Mouse (Mus musculus) CH12.LX (cell line): Measurements from ENCODE around the gene Il1r2. TPM values are rescaled to one million over a fixed set of nuclear protein-coding genes. Genes with fewer than 3 reads are reported as not detected.

Source experiments
- DNase-seq: peaks from one replicate; pipeline ENCODE4 v3.0.0-alpha.2; 2013; ENCODE audit errors: extremely low read depth
- H3K27ac ChIP-seq: 2 replicates; pipeline ENCODE4 v1.5.1; 2012; ENCODE audit warnings: low read depth, mild to moderate bottlenecking, control low read depth, moderate library complexity; ENCODE audit not compliant: insufficient read depth
- H3K27me3 ChIP-seq: replicated peaks from 2 replicates; pipeline ENCODE3; 2012; ENCODE audit warnings: inconsistent platforms
- H3K36me3 ChIP-seq, 2 experiments: replicated peaks in 1 of 2; 2 replicates each; pipeline versions ENCODE3 to v1.6.1; 2012; ENCODE audit warnings: inconsistent platforms in 1 of 2, low read length in 1 of 2, mild to moderate bottlenecking in 1 of 2, mixed read lengths in 1 of 2, moderate library complexity in 1 of 2; ENCODE audit not compliant: control insufficient read depth in 1 of 2, insufficient read depth in 1 of 2
- H3K4me1 ChIP-seq, 2 experiments: 2 replicates each; pipeline ENCODE4 v1.6.1; 2012; ENCODE audit warnings: inconsistent platforms in 1 of 2, moderate library complexity in 1 of 2; ENCODE audit not compliant: insufficient read depth in 2 of 2, control insufficient read depth in 1 of 2
- H3K4me2 ChIP-seq: 2 replicates; pipeline ENCODE4 v1.6.1; 2012; ENCODE audit warnings: low read depth, mild to moderate bottlenecking, control low read depth; ENCODE audit not compliant: poor library complexity, insufficient read depth, severe bottlenecking
- H3K4me3 ChIP-seq, 3 experiments: fragments of 150-350 bp in 1 of 3; sonication (generic) in 1 of 3; replicated peaks in 1 of 3; 2 replicates each; pipeline versions ENCODE3 to v1.5.1; 2011 to 2012; ENCODE audit warnings: low read depth in 2 of 3, low read length in 2 of 3, mild to moderate bottlenecking in 2 of 3, moderate library complexity in 2 of 3, control low read depth in 1 of 3, improper control_type of control experiment in 1 of 3, inconsistent platforms in 1 of 3, mixed read lengths in 1 of 3; ENCODE audit not compliant: poor library complexity in 1 of 3
- H3K79me2 ChIP-seq: replicated peaks from 2 replicates; pipeline ENCODE4 v1.6.1; 2012; ENCODE audit warnings: mild to moderate bottlenecking, moderate library complexity; ENCODE audit not compliant: control insufficient read depth, poor library complexity, insufficient read depth, severe bottlenecking; ENCODE audit errors: extremely low read depth
- H3K9ac ChIP-seq: 2 replicates; pipeline ENCODE4 v1.6.1; 2012; ENCODE audit warnings: low read depth, mild to moderate bottlenecking, control low read depth, moderate library complexity; ENCODE audit not compliant: insufficient read depth
- H3K9me3 ChIP-seq: replicated peaks from 2 replicates; pipeline ENCODE3; 2012; ENCODE audit warnings: low read length, inconsistent platforms, mixed read lengths
- BHLHE40 ChIP-seq: IDR thresholded peaks from 2 replicates; pipeline ENCODE4 v1.6.1; 2011; ENCODE audit warnings: mild to moderate bottlenecking, low read depth, low read length, improper control_type of control experiment
- CHD1 ChIP-seq: IDR thresholded peaks from 2 replicates; pipeline ENCODE4 v1.6.1; 2012; ENCODE audit warnings: low read depth, low read length, improper control_type of control experiment, inconsistent platforms
- CHD2 ChIP-seq: IDR thresholded peaks from 2 replicates; pipeline ENCODE4 v1.6.1; 2011; ENCODE audit warnings: low read length, improper control_type of control experiment
- CTCF ChIP-seq, 2 experiments: IDR thresholded peaks in 1 of 2; conservative IDR thresholded peaks in 1 of 2; 2 replicates each; pipeline ENCODE4 v1.5.1; 2011 to 2012; ENCODE audit warnings: low read depth in 2 of 2, low read length in 2 of 2, improper control_type of control experiment in 1 of 2, inconsistent platforms in 1 of 2, mild to moderate bottlenecking in 1 of 2, moderate library complexity in 1 of 2
- ELF1 ChIP-seq: IDR thresholded peaks from 2 replicates; pipeline ENCODE4 v1.6.1; 2014; ENCODE audit warnings: low read depth, mild to moderate bottlenecking, inconsistent platforms, low read length, improper control_type of control experiment
- EP300 ChIP-seq: IDR thresholded peaks from 2 replicates; pipeline ENCODE4 v1.6.1; 2011; ENCODE audit warnings: low read length, improper control_type of control experiment
- HCFC1 ChIP-seq: IDR thresholded peaks from 2 replicates; pipeline ENCODE4 v1.6.1; 2012; ENCODE audit warnings: low read depth, mild to moderate bottlenecking, inconsistent platforms, low read length, improper control_type of control experiment
- JUN ChIP-seq: IDR thresholded peaks from 2 replicates; pipeline ENCODE4 v1.6.1; 2011; ENCODE audit warnings: low read depth, mild to moderate bottlenecking, low read length, improper control_type of control experiment, moderate library complexity; ENCODE audit not compliant: insufficient read depth
- KAT2A ChIP-seq: IDR thresholded peaks from 2 replicates; pipeline ENCODE4 v1.6.1; 2012; ENCODE audit warnings: low read length, improper control_type of control experiment, inconsistent platforms; ENCODE audit not compliant: insufficient replicate concordance
- MAFK ChIP-seq: IDR thresholded peaks from 2 replicates; pipeline ENCODE4 v1.6.1; 2011; ENCODE audit warnings: low read length, improper control_type of control experiment; ENCODE audit not compliant: insufficient replicate concordance
- MAX ChIP-seq: IDR thresholded peaks from 2 replicates; pipeline ENCODE4 v1.6.1; 2011; ENCODE audit warnings: low read length, improper control_type of control experiment
- MAZ ChIP-seq: IDR thresholded peaks from 2 replicates; pipeline ENCODE4 v1.6.1; 2012; ENCODE audit warnings: low read depth, mild to moderate bottlenecking, inconsistent platforms, low read length, improper control_type of control experiment, moderate library complexity
- MEF2A ChIP-seq: IDR thresholded peaks from 2 replicates; pipeline ENCODE4 v1.6.1; 2014; ENCODE audit warnings: low read depth, mild to moderate bottlenecking, inconsistent platforms, low read length, improper control_type of control experiment, borderline replicate concordance
- MXI1 ChIP-seq: IDR thresholded peaks from 2 replicates; pipeline ENCODE4 v1.6.1; 2011; ENCODE audit warnings: mild to moderate bottlenecking, low read depth, low read length, improper control_type of control experiment
- MYC ChIP-seq: IDR thresholded peaks from 2 replicates; pipeline ENCODE4 v1.6.1; 2011; ENCODE audit warnings: low read depth, mild to moderate bottlenecking, improper control_type of control experiment, low read length
- PAX5 ChIP-seq: IDR thresholded peaks from 2 replicates; pipeline ENCODE4 v1.6.1; 2012; ENCODE audit warnings: low read length, inconsistent platforms, mixed read lengths
- RCOR1 ChIP-seq: conservative IDR thresholded peaks from 2 replicates; pipeline ENCODE4 v1.6.1; 2012; ENCODE audit warnings: low read depth, mild to moderate bottlenecking, inconsistent platforms, low read length, improper control_type of control experiment
- SIN3A ChIP-seq: IDR thresholded peaks from 2 replicates; pipeline ENCODE4 v1.6.1; 2012; ENCODE audit warnings: low read length, improper control_type of control experiment, inconsistent platforms
- TBP ChIP-seq: conservative IDR thresholded peaks from 2 replicates; pipeline ENCODE4 v1.6.1; 2011; ENCODE audit warnings: low read depth, low read length, improper control_type of control experiment
- TCF12 ChIP-seq: IDR thresholded peaks from 2 replicates; pipeline ENCODE4 v1.6.1; 2014; ENCODE audit warnings: low read depth, mild to moderate bottlenecking, inconsistent platforms, low read length, improper control_type of control experiment
- UBTF ChIP-seq: IDR thresholded peaks from 2 replicates; pipeline ENCODE4 v1.6.1; 2012; ENCODE audit warnings: low read depth, mild to moderate bottlenecking, inconsistent platforms, low read length, improper control_type of control experiment, moderate library complexity
- ZC3H11A ChIP-seq: IDR thresholded peaks from 2 replicates; pipeline ENCODE4 v1.6.1; 2012; ENCODE audit warnings: low read depth, mild to moderate bottlenecking, inconsistent platforms, low read length, improper control_type of control experiment
- ZKSCAN1 ChIP-seq: IDR thresholded peaks from 2 replicates; pipeline ENCODE4 v1.6.1; 2012; ENCODE audit warnings: low read depth, inconsistent platforms, low read length, improper control_type of control experiment, borderline replicate concordance
- dilution Hi-C: fragments of 300-500 bp; cut with MboI; formaldehyde crosslinking; loops from 2 replicates; pipeline ENCODE4 v1.14.3; 2020; ENCODE audit warnings: low sequenced_read_pairs; ENCODE audit not compliant: extremely low pct_unique_long_range_greater_than_20kb, extremely low pct_ligation_motif_present
- in situ Hi-C: fragments of 300-500 bp; cut with MboI; formaldehyde crosslinking; loops from 3 replicates; pipeline ENCODE4 v1.14.3; 2019; ENCODE audit warnings: low sequenced_read_pairs, low pct_ligation_motif_present, low pct_unique_long_range_greater_than_20kb, mixed read lengths
- polyA plus RNA-seq: library from polyadenylated mRNA; unstranded; fragments of >175 nt; gene quantifications from 2 replicates; pipeline ENCODE4 v1.2.1, GENCODE M21; 2012; ENCODE audit warnings: low read depth; ENCODE audit not compliant: insufficient read length
- total RNA-seq, 2 experiments: library from RNA; depleted of rRNA; stranded (reverse); fragments of 300-350 nt in 1 of 2; fragments of >200 nt in 1 of 2; gene quantifications; 2 replicates each; pipeline ENCODE4 v1.2.3; 2012 to 2014

Gene Il1r2
- total and polyA plus RNA-seq, 3 experiments, result 0.13 to 2.2 (median 1.1) TPM

- TF ChIP-seq CHD2 (no peak), HCFC1 (no peak), UBTF (no peak), MAZ (no peak), MAX (no peak), SIN3A (no peak), CTCF (conservative IDR thresholded peaks at IDR 0.05 in 1 of 2, IDR thresholded peaks at IDR 0.05 in 1 of 2; ENCODE audit: low read depth in 2 of 2, low read length in 2 of 2) (no peak), PAX5 (no peak), EP300 (no peak), RCOR1 (no peak), MXI1 (no peak), TBP (no peak), BHLHE40 (no peak), ELF1 (no peak), TCF12 (no peak), JUN (no peak)
- Histone ChIP-seq H3K9me3 (peaks cover 3% of the 10 kb centered on the region), H3K9ac (no peak overlapping the region), H3K36me3 (no peaks in the 10 kb centered on the region), H3K4me1 (no peaks in the 10 kb centered on the region), H3K4me2 (no peak overlapping the region), H3K79me2 (no peaks in the 10 kb centered on the region), H3K4me3 (no peak overlapping the region), H3K27ac (no peak overlapping the region), H3K27me3 (no peaks in the 10 kb centered on the region)
- no peak for DNase-seq
- in situ Hi-C loops, result no loop called here
- dilution Hi-C loops, result no loop called here
These were observed 93.7 kb downstream of the Il1r2 start for GRCm38 (mm10) chr1:40167585-40167984.

GRCm38 (mm10) chr1:40171878-40172277, 98.0 kb downstream of the Il1r2 start:
- Histone ChIP-seq H3K27ac (no peak overlapping the region), H3K36me3 (no peaks in the 10 kb centered on the region), H3K9me3 (no peaks in the 10 kb centered on the region), H3K27me3 (no peaks in the 10 kb centered on the region), H3K4me3 (no peak overlapping the region), H3K79me2 (no peaks in the 10 kb centered on the region), H3K4me2 (no peak overlapping the region), H3K9ac (no peak overlapping the region), H3K4me1 (no peaks in the 10 kb centered on the region)
- dilution Hi-C loops, result no loop called here
- in situ Hi-C loops, result no loop called here
- no peak for DNase-seq
- TF ChIP-seq ZC3H11A, result no peak
- TF ChIP-seq MAFK, result no peak
- no peak for TF ChIP-seq ZKSCAN1
- TF ChIP-seq HCFC1, result no peak
- no peak for TF ChIP-seq CHD1
- no peak for TF ChIP-seq KAT2A
- TF ChIP-seq BHLHE40, result no peak
- no peak for TF ChIP-seq MEF2A
- TF ChIP-seq CHD2, result no peak
- TF ChIP-seq MAZ, result no peak
- TF ChIP-seq ELF1, result no peak
- no peak for TF ChIP-seq EP300
- TF ChIP-seq MXI1, result no peak
- no peak for TF ChIP-seq MAX
- no peak for TF ChIP-seq PAX5
- TF ChIP-seq MYC, result no peak
- TF ChIP-seq, all 38 proteins: peak for 0
